Mouse (Mus musculus) ovary, postnatal 10 days (tissue): ENCODE measurements at regions not wholly inside any gene's neighbourhood (a gene's known extent, or its start where the extent isn't known, plus 50 kb on each side); places are given as distances from the start of the nearest gene placed in this dataset.

ENCODE experiments used
- DNase-seq: peaks from one replicate; pipeline ENCODE4 v3.0.0; 2022; ENCODE audit warnings: low spot score

DNA sequence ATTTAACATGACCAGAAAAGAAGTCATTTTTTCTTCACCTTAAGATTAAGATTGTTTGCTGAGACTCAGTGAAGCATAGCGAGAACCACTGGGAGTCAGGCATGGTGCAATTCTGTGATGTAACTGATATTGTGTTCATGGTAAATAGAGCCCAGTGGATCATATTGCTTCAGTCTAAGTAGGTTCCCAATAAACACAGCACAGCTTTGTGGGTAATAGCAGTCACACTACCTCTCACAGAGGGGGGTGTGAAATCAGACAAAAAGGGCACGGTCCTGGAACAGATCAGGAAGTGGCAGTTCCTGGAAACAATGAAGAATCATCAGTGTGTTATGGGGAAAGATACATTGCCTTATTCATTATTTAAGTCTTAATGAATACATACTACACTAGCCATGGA, 84.1 kb upstream of the Nampt start:
- DNase-seq, result no peak

DNA sequence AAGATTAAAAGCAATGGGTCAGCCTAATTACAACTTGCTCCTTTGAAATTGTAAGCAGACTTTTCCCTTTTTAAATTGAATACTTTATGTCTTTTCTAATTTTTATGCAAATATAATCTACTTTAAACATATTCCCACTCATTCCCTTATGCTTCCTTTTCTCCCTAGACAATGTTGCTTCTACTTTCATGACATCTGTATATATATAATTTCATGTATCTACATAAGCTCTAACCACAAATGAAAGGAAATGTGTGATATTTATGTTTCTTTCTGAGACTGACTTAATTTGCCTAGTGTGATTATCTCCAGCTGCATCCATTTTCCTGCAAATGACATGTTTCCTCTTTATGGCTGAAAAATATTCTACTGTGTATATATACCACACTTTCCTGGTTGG, 77.9 kb upstream of the Nampt start:
- no peak for DNase-seq

GRCm38 (mm10) chr12:32757441-32758119, 61.8 kb upstream of the Nampt start:
- DNase-seq, result no peak

DNA sequence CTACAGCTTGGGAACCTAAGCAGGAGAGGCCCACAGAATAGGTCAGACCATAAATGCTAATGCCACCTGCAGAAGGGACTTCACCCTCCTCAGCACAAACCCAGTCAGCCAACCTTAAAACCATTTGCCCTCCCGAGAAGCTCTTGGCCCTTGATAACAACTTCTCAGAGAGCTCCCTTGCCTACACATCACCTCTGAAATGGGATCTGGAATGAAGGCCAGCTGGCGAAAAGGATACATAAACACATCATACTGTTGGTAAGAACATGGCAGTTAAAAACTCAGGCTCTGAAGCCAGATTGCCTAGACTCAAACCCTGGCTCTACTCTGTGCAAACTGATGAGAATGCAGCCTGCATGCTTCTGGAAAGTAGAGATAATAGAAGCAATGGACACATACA, 61.2 kb upstream of the Nampt start:
- no peak for DNase-seq

GRCm38 (mm10) chr12:32760627-32761026, 58.7 kb upstream of the Nampt start:
- no peak for DNase-seq

DNA sequence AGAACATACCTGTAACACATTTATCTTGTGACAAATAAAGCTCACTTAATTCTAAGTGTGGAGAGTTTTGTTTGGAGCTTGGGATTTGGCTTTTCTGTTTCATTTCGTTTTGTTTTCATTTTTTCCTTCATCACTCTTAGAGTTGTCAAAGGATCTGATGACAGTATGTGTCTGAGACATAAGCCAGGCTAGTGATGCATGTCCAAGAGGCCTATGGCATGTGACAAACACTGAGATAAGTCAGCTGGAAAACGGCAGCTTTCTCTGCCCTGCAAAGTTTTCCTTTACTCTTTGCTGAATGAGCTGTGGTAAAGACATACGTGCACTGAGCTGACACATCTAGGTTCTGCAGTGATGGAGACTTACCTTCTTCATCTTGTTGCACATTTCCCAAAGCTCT, 58.3 kb upstream of the Nampt start:
- no peak for DNase-seq

DNA sequence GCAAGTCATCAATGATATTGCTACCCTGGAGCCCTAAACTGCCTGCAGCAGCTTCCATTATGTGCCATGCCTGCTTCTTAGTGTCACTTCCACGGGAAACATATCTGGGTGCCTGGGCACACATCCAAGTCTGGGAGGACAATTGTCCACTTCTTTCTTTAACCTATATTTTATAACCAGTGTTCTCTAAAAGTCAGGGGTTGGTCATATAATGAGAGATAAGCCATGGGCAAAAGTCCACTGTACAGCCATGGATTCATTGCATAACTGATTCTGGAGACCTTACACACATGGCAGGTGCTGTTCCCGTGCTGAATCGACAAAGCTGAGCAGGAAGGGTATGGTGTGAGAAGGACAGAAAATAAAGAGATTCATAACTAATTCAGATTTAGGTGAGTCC, 55.1 kb upstream of the Nampt start:
- DNase-seq, result no peak

DNA sequence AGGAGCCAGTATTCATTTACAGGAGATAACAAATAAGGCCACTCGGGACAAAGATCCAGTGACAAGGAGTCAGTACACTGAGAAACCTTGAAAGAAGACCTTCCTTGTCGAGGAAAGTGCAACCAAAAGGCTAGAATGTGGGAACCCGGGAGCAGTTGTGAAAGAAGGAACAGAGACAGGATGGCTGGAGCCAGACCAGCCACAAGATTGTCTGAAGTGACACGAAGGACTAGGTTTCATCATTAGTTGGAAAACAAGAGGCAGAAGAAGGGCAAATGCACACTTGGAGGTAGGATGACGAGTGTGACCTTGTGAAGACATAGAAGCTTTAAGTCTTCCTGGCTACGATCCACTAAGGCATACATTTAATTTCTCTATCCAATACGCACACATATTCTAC, 54.6 kb upstream of the Nampt start:
- no peak for DNase-seq

- DNase-seq, result no peak
Measured at GRCm38 (mm10) chr12:32765861-32766260, 53.5 kb upstream of the Nampt start.

DNA sequence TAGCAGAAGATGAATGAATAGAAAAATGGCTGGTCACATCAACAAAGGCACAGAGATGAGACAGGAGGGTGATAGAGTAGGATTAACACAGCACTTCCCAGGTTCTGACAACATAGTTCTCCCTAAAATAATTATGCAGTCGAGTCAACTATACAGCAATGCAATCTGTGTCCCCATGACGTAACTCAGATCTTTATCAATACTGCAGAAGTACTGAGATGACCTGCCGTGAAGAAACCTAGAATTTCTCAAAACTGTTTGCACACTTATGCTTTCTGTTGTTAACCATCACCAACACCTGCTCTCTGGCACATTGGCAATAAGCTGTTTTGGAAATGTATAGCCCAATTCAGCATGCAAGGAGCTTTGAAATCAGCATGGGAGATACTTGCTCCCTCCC, 52.8 kb upstream of the Nampt start:
- DNase-seq, result no peak

GRCm38 (mm10) chr12:32767206-32768081, 51.9 kb upstream of the Nampt start:
- no peak for DNase-seq

DNA sequence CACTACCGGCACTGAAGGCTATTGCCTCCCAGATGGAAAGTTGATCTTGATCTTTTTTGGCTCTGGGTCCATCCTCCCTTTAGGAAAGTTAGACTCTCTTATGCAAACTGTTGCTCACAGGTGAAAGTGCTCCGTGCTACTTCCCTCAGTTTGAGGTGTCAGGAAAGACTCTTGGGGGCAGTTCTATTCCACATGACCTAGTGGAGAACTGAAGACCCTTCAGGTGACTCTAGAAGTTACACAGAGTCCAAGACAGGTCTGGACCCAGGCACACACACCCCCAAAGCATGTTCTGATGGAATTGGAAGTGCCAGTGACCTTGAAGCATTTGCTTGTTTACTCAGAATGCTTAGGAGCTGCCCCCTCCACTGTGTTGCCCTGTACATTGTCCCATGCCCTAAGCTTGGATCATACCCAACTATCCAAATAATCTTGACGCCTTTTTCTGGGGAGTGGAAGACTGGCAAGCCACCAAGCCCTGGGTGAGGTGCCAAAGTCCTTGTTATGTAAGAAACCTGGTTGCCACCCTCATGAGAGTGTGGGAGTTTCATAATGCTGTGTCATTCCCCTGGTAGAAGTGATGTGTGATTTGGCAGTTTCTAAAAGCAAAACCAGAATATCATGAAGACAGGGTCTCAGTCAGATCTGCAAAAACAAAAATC, 51.1 kb upstream of the Nampt start:
- DNase-seq, result peak; percentile 11

DNA sequence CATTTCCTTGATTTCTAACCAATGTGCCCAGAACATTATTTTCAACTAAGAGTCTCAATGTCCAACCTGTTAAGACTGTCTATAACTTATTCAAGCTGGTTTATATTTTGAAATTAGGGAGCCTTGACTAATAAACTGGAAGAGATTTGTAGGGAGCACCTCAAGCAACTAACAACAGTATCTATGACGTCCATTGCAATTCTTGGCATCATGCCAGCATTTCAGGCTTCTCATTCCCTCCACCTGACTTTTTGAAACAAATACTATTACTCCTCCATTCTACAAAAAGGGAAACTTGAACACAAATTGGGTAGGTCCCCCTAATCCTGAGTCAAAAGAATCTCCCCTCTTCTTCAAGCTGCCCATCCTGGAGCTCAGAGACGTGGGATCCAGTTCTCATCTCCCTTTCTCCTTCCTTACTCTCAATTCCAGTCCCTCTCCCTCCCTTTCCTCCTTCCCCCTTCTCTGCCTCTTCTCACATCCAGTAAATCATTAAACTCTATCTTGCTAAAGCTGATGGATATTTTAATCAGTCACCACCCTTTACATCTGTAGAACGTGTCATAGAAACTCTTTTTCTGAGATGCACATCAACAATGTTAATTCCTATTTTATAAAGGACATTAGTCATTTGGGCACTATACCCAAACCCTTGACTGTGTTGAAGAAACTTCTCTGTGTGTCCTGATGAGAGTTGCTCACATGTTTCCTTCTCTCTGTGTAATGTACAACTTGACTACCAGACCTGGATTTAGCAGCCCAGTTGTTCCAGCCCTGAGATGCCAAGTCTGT, 50.4 kb upstream of the Nampt start:
- DNase-seq, result no peak
